Mouse (Mus musculus): Measurements from ENCODE around the gene Rbfox2. TPM values are rescaled to one million over a fixed set of nuclear protein-coding genes. Genes with fewer than 3 reads are reported as not detected.

The Rbfox2 gene
- polyA plus RNA-seq, 2 experiments = 7.2 to 9.9 TPM

GRCm38 (mm10) chr15:77239564-77239963 lies 67.2 kb downstream of the Rbfox2 start:
- no peak overlapping the region for H3K4me2 ChIP-seq (ENCODE audit: low read depth)
- ATAC-seq (ENCODE audit: insufficient read depth) (no peak), DNase-seq (ENCODE audit: low read depth in 3 of 3, low spot score in 3 of 3) (no peak)
- no peaks in the 10 kb centered on the region for H3K27me3 ChIP-seq (ENCODE audit: control insufficient read depth, insufficient read depth, low read length)
- H3K4me1 ChIP-seq (replicated peaks; ENCODE audit: control insufficient read depth in 2 of 2, insufficient read depth in 2 of 2, low read length in 1 of 2) = peaks cover 0 to 19% of the 10 kb centered on the region in 2 experiments; a peak in 2 of 4 replicates
- H3K27ac ChIP-seq = no peak overlapping the region
- H3K9me3 ChIP-seq (ENCODE audit: control insufficient read depth, low read length) = no peaks in the 10 kb centered on the region
- no peak overlapping the region for H3K9ac ChIP-seq (replicated peaks)
- no peak overlapping the region for H3K4me3 ChIP-seq (ENCODE audit: insufficient read depth in 1 of 2, low read depth in 2 of 2, low read length in 2 of 2)
- no peaks in the 10 kb centered on the region for H3K36me3 ChIP-seq (replicated peaks; ENCODE audit: control insufficient read depth, insufficient read depth, low read depth)
- 58% methylated on average over 4 of the region's 4 CpGs for WGBS (ENCODE audit: insufficient replicate concordance)
- TF ChIP-seq EP300 (IDR thresholded peaks at IDR 0.05; ENCODE audit: low read depth) (no peak), CTCF (IDR thresholded peaks at IDR 0.05; ENCODE audit: low read depth) (no peak)

- Histone ChIP-seq H3K4me3 (ENCODE audit: insufficient read depth in 1 of 2, low read depth in 2 of 2, low read length in 2 of 2) (no peak overlapping the region), H3K4me2 (ENCODE audit: low read depth) (no peak overlapping the region), H3K36me3 (replicated peaks; ENCODE audit: control insufficient read depth, insufficient read depth, low read depth) (no peaks in the 10 kb centered on the region), H3K9ac (replicated peaks) (no peak overlapping the region), H3K9me3 (ENCODE audit: control insufficient read depth, low read length) (no peaks in the 10 kb centered on the region), H3K27me3 (ENCODE audit: control insufficient read depth, insufficient read depth, low read length) (no peaks in the 10 kb centered on the region), H3K4me1 (replicated peaks; ENCODE audit: control insufficient read depth in 2 of 2, insufficient read depth in 2 of 2, low read length in 1 of 2) (peaks cover 0 to 17% of the 10 kb centered on the region in 2 experiments; a peak in 2 of 4 replicates), H3K27ac (no peak overlapping the region)
- ATAC-seq (ENCODE audit: insufficient read depth) (no peak), DNase-seq (ENCODE audit: low read depth in 3 of 3, low spot score in 3 of 3) (no peak)
- 49% methylated on average over 1 of the region's 1 CpGs for WGBS (ENCODE audit: insufficient replicate concordance)
- TF ChIP-seq CTCF (IDR thresholded peaks at IDR 0.05; ENCODE audit: low read depth) = no peak
These were observed 69.1 kb downstream of the Rbfox2 start for GRCm38 (mm10) chr15:77237661-77238060.

- Histone ChIP-seq H3K4me3 (ENCODE audit: insufficient read depth in 1 of 2, low read depth in 2 of 2, low read length in 2 of 2) (no peak overlapping the region), H3K27me3 (ENCODE audit: control insufficient read depth, insufficient read depth, low read length) (no peaks in the 10 kb centered on the region), H3K9ac (replicated peaks) (no peak overlapping the region; the same call in 1 of the 2 replicates), H3K9me3 (ENCODE audit: control insufficient read depth, low read length) (no peaks in the 10 kb centered on the region), H3K4me1 (replicated peaks; ENCODE audit: control insufficient read depth in 2 of 2, insufficient read depth in 2 of 2, low read length in 1 of 2) (peaks cover 0 to 17% of the 10 kb centered on the region in 2 experiments; a peak in 2 of 4 replicates), H3K4me2 (ENCODE audit: low read depth) (no peak overlapping the region), H3K27ac (no peak overlapping the region), H3K36me3 (replicated peaks; ENCODE audit: control insufficient read depth, insufficient read depth, low read depth) (no peaks in the 10 kb centered on the region)
- TF ChIP-seq EP300 (IDR thresholded peaks at IDR 0.05; ENCODE audit: low read depth) (no peak), CTCF (IDR thresholded peaks at IDR 0.05; ENCODE audit: low read depth) (no peak)
- DNase-seq (ENCODE audit: low read depth in 3 of 3, low spot score in 3 of 3) (no peak), ATAC-seq (ENCODE audit: insufficient read depth) (no peak)
- WGBS (ENCODE audit: insufficient replicate concordance) = 5% methylated on average over 7 of the region's 7 CpGs
These were observed 70.7 kb downstream of the Rbfox2 start for GRCm38 (mm10) chr15:77236055-77236567.

GRCm38 (mm10) chr15:77235551-77235950 lies 71.3 kb downstream of the Rbfox2 start:
- Histone ChIP-seq H3K27me3 (ENCODE audit: control insufficient read depth, insufficient read depth, low read length) (no peaks in the 10 kb centered on the region), H3K36me3 (replicated peaks; ENCODE audit: control insufficient read depth, insufficient read depth, low read depth) (no peaks in the 10 kb centered on the region), H3K4me2 (ENCODE audit: low read depth) (no peak overlapping the region), H3K4me1 (replicated peaks; ENCODE audit: control insufficient read depth in 2 of 2, insufficient read depth in 2 of 2, low read length in 1 of 2) (peaks cover 0 to 17% of the 10 kb centered on the region in 2 experiments; a peak in 2 of 4 replicates), H3K4me3 (ENCODE audit: insufficient read depth in 1 of 2, low read depth in 2 of 2, low read length in 2 of 2) (no peak overlapping the region), H3K9ac (replicated peaks) (no peak overlapping the region), H3K9me3 (ENCODE audit: control insufficient read depth, low read length) (no peaks in the 10 kb centered on the region), H3K27ac (no peak overlapping the region)
- WGBS (ENCODE audit: insufficient replicate concordance) = 72% methylated on average over 4 of the region's 4 CpGs
- DNase-seq (ENCODE audit: low read depth in 3 of 3, low spot score in 3 of 3) = no peak
- no peak for TF ChIP-seq EP300 (IDR thresholded peaks at IDR 0.05; ENCODE audit: low read depth)
- TF ChIP-seq CTCF (IDR thresholded peaks at IDR 0.05; ENCODE audit: low read depth) = no peak
- no peak for ATAC-seq (ENCODE audit: insufficient read depth)

- DNase-seq (ENCODE audit: low read depth in 3 of 3, low spot score in 3 of 3) = no peak
- Histone ChIP-seq H3K4me3 (ENCODE audit: insufficient read depth in 1 of 2, low read depth in 2 of 2, low read length in 2 of 2) (no peak overlapping the region), H3K36me3 (replicated peaks; ENCODE audit: control insufficient read depth, insufficient read depth, low read depth) (no peaks in the 10 kb centered on the region), H3K9me3 (ENCODE audit: control insufficient read depth, low read length) (no peaks in the 10 kb centered on the region), H3K4me1 (replicated peaks; ENCODE audit: control insufficient read depth in 2 of 2, insufficient read depth in 2 of 2, low read length in 1 of 2) (peaks cover 0 to 12% of the 10 kb centered on the region in 2 experiments; a peak in 2 of 4 replicates), H3K9ac (replicated peaks) (no peak overlapping the region), H3K27ac (no peak overlapping the region), H3K27me3 (ENCODE audit: control insufficient read depth, insufficient read depth, low read length) (no peaks in the 10 kb centered on the region), H3K4me2 (ENCODE audit: low read depth) (no peak overlapping the region)
- TF ChIP-seq CTCF (IDR thresholded peaks at IDR 0.05; ENCODE audit: low read depth) (no peak), EP300 (IDR thresholded peaks at IDR 0.05; ENCODE audit: low read depth) (no peak)
- ATAC-seq (ENCODE audit: insufficient read depth) = no peak
- 51% methylated on average over 4 of the region's 4 CpGs for WGBS (ENCODE audit: insufficient replicate concordance)
These were observed 72.5 kb downstream of the Rbfox2 start for GRCm38 (mm10) chr15:77234296-77234695.

Data from liver, embryonic 14.5 days (tissue).